Mouse (Mus musculus): ENCODE measurements around the gene Meioc. TPM values are rescaled to one million over a fixed set of nuclear protein-coding genes. Genes with fewer than 3 reads are reported as not detected.

The Meioc gene
- total RNA-seq (2023): not detected

GRCm38 (mm10) chr11:102663416-102663815, at the start of gene Meioc:
Gene Meioc, plus strand, starts transcription at chr11:102663716.

DNA sequence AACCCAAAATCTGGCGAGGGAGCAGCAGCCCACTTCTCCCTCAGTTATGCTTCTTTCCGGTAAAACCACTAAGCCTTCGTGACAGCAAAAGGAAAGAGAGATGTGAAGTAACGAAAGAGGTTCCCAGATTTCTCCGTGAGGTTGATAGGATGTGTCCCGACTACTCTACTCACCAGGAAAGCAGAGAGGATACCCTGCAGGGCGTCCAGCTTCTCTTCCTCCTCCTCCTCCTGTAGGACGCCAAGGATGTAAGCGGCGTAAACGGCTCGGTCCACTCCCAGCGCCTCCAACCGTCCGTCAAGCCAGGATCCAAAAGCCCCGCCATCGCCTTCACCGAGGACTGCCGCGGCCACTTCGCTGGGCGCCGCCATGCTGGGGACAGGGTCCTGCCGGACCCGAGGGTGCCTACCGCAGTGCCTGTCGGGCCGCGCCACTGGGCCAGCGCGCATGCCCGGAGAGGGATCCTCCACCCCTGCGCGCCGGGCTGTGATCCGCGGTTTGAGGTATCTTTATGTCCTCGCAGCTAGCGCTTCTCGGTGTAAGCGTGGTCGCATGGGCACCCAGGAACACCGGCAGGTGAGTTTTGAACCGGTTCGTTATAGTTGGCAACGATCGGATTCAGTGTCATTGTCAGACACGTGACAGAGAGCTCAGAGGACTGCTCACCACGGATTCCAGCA, 34.0 kb downstream of the Meioc start, which contains the start of gene Ccdc43:
Ccdc43 (minus strand) TSS at position 445 of the 680 bp plus-strand sequence.

Other genes starting within 250 kb of the Meioc start
- 10 to 100 TPM; 62.2 to 72.9 TPM for gene Grn, start 233.4 kb upstream of the Meioc start, total RNA-seq (2023)
- not detected for gene Fam171a2, start 216.0 kb upstream of the Meioc start, total RNA-seq (2023)
- gene Itga2b, start 193.6 kb upstream of the Meioc start, total RNA-seq (2023): 1 to 10 TPM; 6.4 to 7.9 TPM
- gene Gpatch8, start 107.3 kb upstream of the Meioc start, total RNA-seq (2023): 10 to 100 TPM; 61.3 to 65.5 TPM
- not detected for gene Gm11627, start 84.3 kb upstream of the Meioc start, total RNA-seq (2023)
- not detected for gene Fzd2, start 59.3 kb upstream of the Meioc start, total RNA-seq (2023)
- gene Ccdc43, start 34.1 kb downstream of the Meioc start, total RNA-seq (2023): 10 to 100 TPM; 24.4 to 25.1 TPM
- gene Adam11, start 97.7 kb downstream of the Meioc start, total RNA-seq (2023): under 1 TPM in 1 of 2 experiments, not detected in 1; 0.52 TPM
- gene Gjc1, start 156.0 kb downstream of the Meioc start, total RNA-seq (2023): not detected
- gene Higd1b, start 172.1 kb downstream of the Meioc start, total RNA-seq (2023): not detected
- gene Eftud2, start 217.3 kb downstream of the Meioc start, total RNA-seq (2023): 100 to 1,000 TPM; 128 to 132 TPM
- not detected for gene Ccdc103, start 217.5 kb downstream of the Meioc start, total RNA-seq (2023)
- gene Fam187a, start 221.5 kb downstream of the Meioc start, total RNA-seq (2023): not detected
- not detected for gene Gfap, start 237.2 kb downstream of the Meioc start, total RNA-seq (2023)